In genomic region chr15:6492386-6492785, GRCm38 (mm10) we compare ENCODE assay signal across 22 mouse cellular contexts. TPM values are rescaled to one million over a fixed set of nuclear protein-coding genes. Genes with fewer than 3 reads are reported as not detected.
"Had no signal": no experiment of that assay in that cellular context is flagged by ENCODE, and none has a peak within 500 bp of the region (broad histone marks: within the 10 kb centered on the region; RNA-seq: fewer than 3 reads in every experiment).

No protein-coding gene starts in this region.

- H3K4me3 ChIP-seq: limb, embryonic 13.5 days; liver, embryonic 15.5 days; neural tube, embryonic 12.5 days; stomach, embryonic 15.5 days had no signal

- H3K27me3 ChIP-seq: limb, embryonic 13.5 days; liver, embryonic 15.5 days; neural tube, embryonic 12.5 days; stomach, embryonic 15.5 days had no signal

- H3K4me2 ChIP-seq: limb, embryonic 13.5 days; liver, embryonic 11.5 days; liver, embryonic 15.5 days; neural tube, embryonic 12.5 days; stomach, embryonic 15.5 days had no signal

- H3K4me1 ChIP-seq: limb, embryonic 13.5 days; liver, embryonic 15.5 days; neural tube, embryonic 12.5 days; stomach, embryonic 15.5 days had no signal

- H3K9ac ChIP-seq: limb, embryonic 13.5 days; liver, embryonic 15.5 days; neural tube, embryonic 12.5 days; stomach, embryonic 15.5 days had no signal

- DNase-seq: kidney, postnatal 36 days; layer of hippocampus, adult 9-11 months; layer of hippocampus, postnatal 36 days; left cerebral cortex, postnatal 4 days; lung, adult 2 months; lung, postnatal 36 days; midbrain, embryonic 14.5 days; thymus, adult 2 months; thymus, postnatal 36 days had no signal

- ATAC-seq: lung, postnatal 0 days had no signal

- H3K9me3 ChIP-seq: limb, embryonic 13.5 days; liver, embryonic 15.5 days; neural tube, embryonic 12.5 days; stomach, embryonic 15.5 days had no signal

- H3K27ac ChIP-seq: kidney, postnatal 0 days; limb, embryonic 13.5 days; liver, embryonic 15.5 days; neural tube, embryonic 12.5 days; stomach, embryonic 15.5 days had no signal

- H3K36me3 ChIP-seq: limb, embryonic 13.5 days; liver, embryonic 15.5 days; neural tube, embryonic 12.5 days; stomach, embryonic 15.5 days had no signal

RNA-seq across cellular contexts. Expression of gene C9, which starts 47.3 kb away (rescaled TPM):
- total RNA-seq: layer of hippocampus, adult 18-20 months; layer of hippocampus, postnatal 36 days; left cerebral cortex, adult 8-10 months; left cerebral cortex, postnatal 4 days; megakaryocyte progenitor cell, adult 5-6 weeks; neutrophil, adult 5-6 weeks had no signal
- polyA plus RNA-seq: limb, embryonic 13.5 days; lung, adult 2 months; lung, postnatal 0 days; midbrain, embryonic 14.5 days; neural tube, embryonic 12.5 days; spleen, adult 2 months; testis, adult 2 months; thymus, adult 2 months had no signal
